Mouse (Mus musculus) kidney, adult 2 months (tissue): ENCODE data around the gene Ttc30a2.

Experiments
- CTCF ChIP-seq: fragments of 200-500 bp; conservative IDR thresholded peaks from 2 replicates; pipeline ENCODE4 v1.5.1; 2011; ENCODE audit warnings: low read depth, mild to moderate bottlenecking, control low read depth, low read length, moderate library complexity, mixed read lengths; ENCODE audit not compliant: insufficient read depth, insufficient read length
- POLR2A ChIP-seq: fragments of 200-500 bp; IDR thresholded peaks from one replicate; pipeline ENCODE4 v1.6.1; 2011; ENCODE audit warnings: low read depth, low read length, control low read depth

GRCm38 (mm10) chr2:75960366-75961330 lies 17.3 kb downstream of the Ttc30a2 start:
- TF ChIP-seq CTCF (no peak), POLR2A (no peak)
